Mouse (Mus musculus) stomach, postnatal 0 days (tissue): Measurements from ENCODE around the gene Ndufa4l2.

Source experiments
- CTCF ChIP-seq: IDR thresholded peaks from 2 replicates; pipeline ENCODE4 v1.5.1; 2016; ENCODE audit warnings: antibody characterized with exemption, low read depth, mild to moderate bottlenecking, moderate library complexity
- EP300 ChIP-seq: optimal IDR thresholded peaks from 2 replicates; pipeline ENCODE3; 2016; ENCODE audit warnings: antibody characterized with exemption

DNA sequence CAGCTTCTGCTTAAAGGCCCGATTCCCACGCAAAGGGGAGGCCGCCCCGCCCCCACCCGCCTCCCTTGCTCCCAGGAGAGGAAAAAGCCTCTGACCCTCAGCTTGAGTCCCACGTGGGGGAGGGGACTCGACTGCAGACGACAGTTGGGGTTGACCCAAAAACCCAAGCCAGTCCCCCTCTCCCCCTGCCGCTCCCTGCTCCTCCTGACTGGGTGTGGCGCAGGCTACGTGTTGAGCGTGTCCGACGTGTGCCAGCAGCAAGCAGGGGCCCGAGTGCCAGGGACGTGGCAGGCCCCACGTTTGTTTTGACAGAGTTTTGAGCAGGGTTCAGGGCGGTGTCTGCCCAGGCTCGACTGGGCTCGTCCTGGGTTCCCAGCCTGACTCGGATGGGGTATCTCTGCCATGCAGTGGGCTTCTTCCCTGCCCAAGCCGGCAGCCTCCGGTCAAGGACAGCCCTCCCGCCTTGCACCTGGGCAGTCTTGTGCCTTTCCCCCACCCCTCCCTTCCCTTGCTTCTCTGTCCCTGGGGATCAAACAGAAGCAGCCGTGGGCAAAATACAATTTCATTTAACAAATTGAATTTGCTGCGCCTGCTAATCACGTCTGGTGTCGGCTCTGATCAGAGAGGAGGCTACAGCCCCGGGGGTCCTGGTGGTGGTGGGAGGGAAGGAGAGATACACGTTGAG is 2.0 kb downstream of the Ndufa4l2 start:
- TF ChIP-seq CTCF (no peak), EP300 (no peak)
